Mouse (Mus musculus) ES-Bruce4 (cell line): ENCODE data around the gene Pdha1. TPM values are rescaled to one million over a fixed set of nuclear protein-coding genes. Genes with fewer than 3 reads are reported as not detected.
A peak's percentile ranks its signal among the peaks of the same experiment; 100 is the strongest.

ENCODE experiments used
- H3K27ac ChIP-seq: 2 replicates; pipeline ENCODE4 v1.5.1; 2012; ENCODE audit warnings: low read length, inconsistent platforms; ENCODE audit not compliant: insufficient read depth
- H3K27me3 ChIP-seq: 2 replicates; pipeline ENCODE4 v1.6.1; 2012; ENCODE audit warnings: mild to moderate bottlenecking, low read length, inconsistent platforms; ENCODE audit not compliant: control insufficient read depth, poor library complexity, insufficient read depth, severe bottlenecking
- H3K36me3 ChIP-seq: 2 replicates; pipeline ENCODE4 v1.6.1; 2012; ENCODE audit warnings: inconsistent platforms, mild to moderate bottlenecking, low read length, moderate library complexity; ENCODE audit not compliant: control insufficient read depth, poor library complexity, insufficient read depth, severe bottlenecking
- H3K4me1 ChIP-seq: one replicate; pipeline ENCODE4 v1.8.1; 2011; ENCODE audit warnings: low read length; ENCODE audit not compliant: control insufficient read depth, insufficient read depth
- H3K4me3 ChIP-seq: 2 replicates; pipeline ENCODE4 v1.5.1; 2011; ENCODE audit warnings: low read depth, mild to moderate bottlenecking, low read length
- H3K9ac ChIP-seq: 2 replicates; pipeline ENCODE4 v1.6.1; 2012; ENCODE audit warnings: low read depth, mild to moderate bottlenecking, inconsistent platforms; ENCODE audit not compliant: poor library complexity, severe bottlenecking
- H3K9me3 ChIP-seq: replicated peaks from 2 replicates; pipeline ENCODE4 v1.6.1; 2012; ENCODE audit warnings: mild to moderate bottlenecking, low read length, inconsistent platforms; ENCODE audit not compliant: control insufficient read depth, poor library complexity, insufficient read depth, severe bottlenecking
- CTCF ChIP-seq: IDR thresholded peaks from one replicate; pipeline ENCODE4 v1.8.1; 2011; ENCODE audit warnings: low read depth, low read length
- EP300 ChIP-seq: IDR thresholded peaks from 2 replicates; pipeline ENCODE4 v1.6.1; 2011; ENCODE audit warnings: low read depth, low read length; ENCODE audit not compliant: insufficient read depth
- POLR2A ChIP-seq: IDR thresholded peaks from one replicate; pipeline ENCODE4 v1.8.1; 2011; ENCODE audit warnings: low read length; ENCODE audit not compliant: insufficient read depth
- polyA plus RNA-seq: library from polyadenylated mRNA; stranded (reverse); fragments of >200 nt; gene quantifications from 2 replicates; pipeline ENCODE4 v1.2.4, GENCODE M21; 2011; ENCODE audit warnings: low read depth; ENCODE audit not compliant: missing spikeins, insufficient read depth, insufficient read length

Gene Pdha1
- polyA plus RNA-seq, 1 experiment = 258 TPM

DNA sequence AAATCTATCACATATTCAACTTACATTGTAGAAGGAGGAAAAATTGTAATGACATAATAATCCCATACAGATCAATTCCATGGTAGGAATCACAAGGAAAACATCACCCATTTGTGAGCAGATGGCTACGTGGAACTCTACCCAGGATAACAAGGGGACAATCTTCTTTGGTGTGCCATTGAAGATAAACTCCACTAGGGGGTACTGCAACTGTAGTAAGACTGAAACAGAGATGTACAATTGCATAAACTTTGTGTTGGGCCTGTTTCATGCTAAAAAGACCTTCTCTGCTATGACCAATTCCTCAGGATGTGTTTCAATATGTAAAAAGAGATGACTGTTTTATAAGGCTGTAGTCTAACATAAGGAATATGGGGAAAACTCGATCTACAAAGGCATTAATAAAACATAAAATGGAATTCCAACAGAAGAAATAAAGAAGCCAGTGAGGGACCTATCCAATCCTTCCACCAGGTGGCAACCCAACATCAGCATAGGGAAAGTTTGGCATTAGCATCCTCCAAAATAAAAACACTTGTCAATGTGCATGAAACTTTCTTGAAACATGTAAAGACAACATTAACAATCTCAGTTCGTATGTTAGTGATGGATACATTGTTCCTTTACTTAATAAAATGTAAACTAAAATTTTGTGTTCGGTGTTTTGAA lies 15.1 kb upstream of the Pdha1 start:
- Histone ChIP-seq H3K27me3 (no peaks in the 10 kb centered on the region), H3K27ac (no peak overlapping the region), H3K4me3 (no peak overlapping the region), H3K9me3 (peaks cover 5% of the 10 kb centered on the region; the same call in 1 of the 2 replicates), H3K9ac (no peak overlapping the region), H3K4me1 (no peaks in the 10 kb centered on the region), H3K36me3 (no peaks in the 10 kb centered on the region)
- TF ChIP-seq EP300 = no peak
- no peak for TF ChIP-seq POLR2A
- TF ChIP-seq CTCF = no peak

DNA sequence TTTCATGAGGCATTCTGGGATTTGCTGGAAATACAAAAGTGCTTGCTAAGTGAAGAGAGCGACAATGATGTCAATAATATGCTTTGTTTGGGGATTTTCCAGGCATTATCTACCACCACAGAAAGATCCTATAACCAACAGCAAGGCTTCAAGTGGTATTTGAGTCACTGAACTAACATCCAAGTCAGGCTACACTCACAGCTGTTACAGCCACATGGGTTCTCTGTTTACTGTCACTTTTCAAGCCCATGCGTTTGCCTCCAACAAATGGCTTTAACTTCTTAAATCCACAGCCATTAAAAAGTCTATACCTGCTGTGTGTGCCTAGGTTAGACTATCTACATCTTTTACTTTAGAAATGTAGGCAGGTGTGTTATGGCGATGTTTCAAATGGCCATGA lies 10.6 kb upstream of the Pdha1 start:
- Histone ChIP-seq H3K27ac (no peak overlapping the region), H3K27me3 (no peaks in the 10 kb centered on the region), H3K9me3 (no peaks in the 10 kb centered on the region), H3K4me1 (no peaks in the 10 kb centered on the region), H3K9ac (no peak overlapping the region), H3K36me3 (no peaks in the 10 kb centered on the region), H3K4me3 (no peak overlapping the region)
- no peak for TF ChIP-seq CTCF

- Histone ChIP-seq H3K9me3 (no peaks in the 10 kb centered on the region), H3K36me3 (no peaks in the 10 kb centered on the region), H3K27me3 (no peaks in the 10 kb centered on the region), H3K4me3 (no peak overlapping the region), H3K9ac (no peak overlapping the region), H3K4me1 (no peaks in the 10 kb centered on the region), H3K27ac (no peak overlapping the region)
- TF ChIP-seq POLR2A = no peak
- TF ChIP-seq EP300 = no peak
- no peak for TF ChIP-seq CTCF
These were observed 9.2 kb upstream of the Pdha1 start for GRCm38 (mm10) chrX:160147406-160147805.

- no peak for TF ChIP-seq CTCF
- TF ChIP-seq EP300 = no peak
- no peak for TF ChIP-seq POLR2A
- no peak overlapping the region for H3K4me3 ChIP-seq
- no peak overlapping the region for H3K9ac ChIP-seq
These were observed 8.6 kb upstream of the Pdha1 start for GRCm38 (mm10) chrX:160146806-160147205.

DNA sequence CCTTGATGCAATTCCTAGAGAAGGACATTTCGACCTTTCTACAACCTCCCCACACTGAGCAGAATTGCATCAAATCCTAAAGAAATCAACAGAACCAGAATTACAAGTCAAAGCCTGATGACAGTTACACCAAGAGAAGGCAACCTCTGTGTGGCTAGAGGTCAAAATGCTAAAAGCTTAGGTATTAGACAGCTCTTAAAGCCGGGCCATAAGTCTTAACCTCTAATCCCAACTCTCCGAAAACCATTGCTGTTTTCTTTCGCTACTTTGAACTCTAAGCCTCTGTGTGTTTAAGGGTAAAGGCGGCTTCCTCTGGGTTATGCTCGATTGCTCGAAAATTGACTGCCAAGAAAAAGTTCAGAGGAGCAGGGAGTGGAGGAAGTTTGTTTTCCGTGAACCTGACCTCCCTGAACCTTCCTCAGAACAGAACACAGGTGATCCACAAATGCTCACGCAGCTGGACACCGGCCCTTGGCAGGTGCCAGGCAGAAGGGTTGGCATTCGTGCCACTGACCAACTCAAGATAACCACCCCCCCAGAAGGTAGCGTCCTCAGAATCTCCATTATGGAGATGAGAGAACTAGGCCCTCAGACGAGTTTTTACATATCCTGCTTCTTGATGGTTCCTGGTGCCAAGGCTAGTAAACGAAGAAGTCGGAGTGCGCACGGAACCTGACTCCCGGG lies 894 bp downstream of the Pdha1 start:
- Histone ChIP-seq H3K9ac (peak overlapping the region; percentile 77), H3K4me3 (peak overlapping the region; percentile 88), H3K9me3 (no peaks in the 10 kb centered on the region), H3K36me3 (peaks cover under 1% of the 10 kb centered on the region; the same call in 1 of the 2 replicates), H3K4me1 (no peaks in the 10 kb centered on the region), H3K27ac (peak overlapping the region; percentile 90), H3K27me3 (no peaks in the 10 kb centered on the region)
- TF ChIP-seq CTCF (no peak), EP300 (no peak), POLR2A (no peak)

More at GRCm38 (mm10) chrX:160146806-160147205, 8.6 kb upstream of the Pdha1 start:
- H3K9me3 ChIP-seq = no peaks in the 10 kb centered on the region
- H3K4me1 ChIP-seq = no peaks in the 10 kb centered on the region
- no peaks in the 10 kb centered on the region for H3K36me3 ChIP-seq
- no peaks in the 10 kb centered on the region for H3K27me3 ChIP-seq
- no peak overlapping the region for H3K27ac ChIP-seq

DNA sequence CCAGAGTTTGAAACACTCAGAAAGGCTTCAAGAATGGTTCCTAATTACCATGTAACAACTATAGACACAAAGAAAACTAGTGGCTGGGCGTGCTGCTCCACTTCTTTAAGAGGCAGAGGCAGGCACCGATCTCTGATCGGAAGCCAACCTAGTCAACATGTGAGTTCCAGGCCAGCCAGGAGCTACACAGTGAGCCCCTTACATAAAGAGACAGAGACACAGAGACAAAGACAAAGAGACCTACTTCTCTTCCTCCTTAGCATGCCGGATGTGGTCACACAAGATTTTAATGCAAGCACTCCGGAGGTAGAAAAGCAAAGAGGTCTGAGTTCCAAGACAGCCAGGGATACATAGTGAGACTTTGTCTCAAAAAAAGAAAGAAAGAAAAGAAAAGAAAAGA lies 2.1 kb downstream of the Pdha1 start:
- Histone ChIP-seq H3K9me3 (no peaks in the 10 kb centered on the region), H3K27me3 (no peaks in the 10 kb centered on the region), H3K27ac (peak overlapping the region; percentile 94), H3K4me3 (peak overlapping the region; percentile 58), H3K4me1 (no peaks in the 10 kb centered on the region), H3K9ac (peak overlapping the region; percentile 77; the same call in 1 of the 2 replicates), H3K36me3 (peaks cover 8% of the 10 kb centered on the region)
- TF ChIP-seq POLR2A = no peak
- no peak for TF ChIP-seq CTCF
- TF ChIP-seq EP300 = peak; percentile 54; the same call in 1 of the 2 replicates
